Mouse (Mus musculus): Measurements from ENCODE around the gene Gm30302. TPM values are rescaled to one million over a fixed set of nuclear protein-coding genes. Genes with fewer than 3 reads are reported as not detected.
"Not testable (repeated sequence)": the region's sequence is repeated elsewhere in the genome, so short reads cannot be mapped to it uniquely, and the experiment has no call there.

The Gm30302 gene
- polyA plus RNA-seq, 1 experiment = not detected

DNA sequence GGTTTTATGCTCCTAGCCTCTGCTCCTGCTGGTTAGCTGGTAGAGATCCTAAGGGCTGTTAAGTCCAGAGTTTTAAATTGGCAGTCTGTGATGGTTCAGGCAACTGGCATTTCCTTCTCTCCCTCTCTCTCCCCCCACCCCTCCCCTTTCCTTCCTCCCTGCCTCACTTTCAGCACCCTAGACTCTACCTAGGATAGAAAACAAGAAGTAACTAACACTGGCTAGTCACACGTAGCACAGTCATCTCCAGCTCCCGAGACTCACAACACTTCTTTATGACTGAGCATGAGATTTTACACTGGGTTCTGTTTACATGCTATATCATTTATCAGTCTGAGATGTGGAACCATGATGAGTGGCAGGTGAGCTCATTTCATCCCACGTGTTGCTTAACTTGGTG lies 16.2 kb upstream of the Gm30302 start:
- 79% methylated on average over 3 of the region's 3 CpGs for WGBS
- no peak overlapping the region for H3K27ac ChIP-seq (ENCODE audit: insufficient read depth, low read depth, low read length)
- TF ChIP-seq POLR2A (IDR thresholded peaks at IDR 0.05; ENCODE audit: low read depth, low read length) (no peak), CTCF (conservative IDR thresholded peaks at IDR 0.05; ENCODE audit: insufficient read depth, insufficient read length, low read depth, low read length) (no peak)
- no peaks in the 10 kb centered on the region for H3K4me1 ChIP-seq (ENCODE audit: control insufficient read depth, insufficient read depth, low read length)
- no peaks in the 10 kb centered on the region for H3K36me3 ChIP-seq (ENCODE audit: control insufficient read depth, insufficient read depth, low read length)
- no peak overlapping the region for H3K4me3 ChIP-seq (ENCODE audit: insufficient read depth, low read depth, low read length)
- no peaks in the 10 kb centered on the region for H3K27me3 ChIP-seq (replicated peaks; ENCODE audit: control insufficient read depth, insufficient read depth, low read length)
- no peak for DNase-seq

DNA sequence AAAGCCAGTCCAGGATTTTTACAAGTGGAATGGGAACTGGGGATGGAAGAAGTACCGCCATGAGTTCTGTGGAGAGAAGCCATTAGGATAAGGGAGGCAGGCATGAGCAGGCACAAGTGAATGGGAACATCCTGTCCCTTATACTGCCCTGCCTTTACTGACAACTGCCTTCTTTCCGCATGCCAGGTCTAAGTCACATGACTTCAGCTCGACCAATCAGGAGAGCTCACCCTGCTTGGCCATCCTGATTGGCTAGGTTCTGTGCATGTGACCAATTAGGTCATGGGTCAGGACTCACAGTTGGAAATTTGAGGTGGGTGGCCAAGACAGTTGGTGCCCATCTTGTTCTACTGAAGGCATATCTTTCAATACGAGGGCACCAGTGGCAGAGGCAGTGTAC lies 15.6 kb upstream of the Gm30302 start:
- WGBS = 91% methylated on average over 4 of the region's 4 CpGs
- TF ChIP-seq CTCF (conservative IDR thresholded peaks at IDR 0.05; ENCODE audit: insufficient read depth, insufficient read length, low read depth, low read length) = no peak
- no peak for TF ChIP-seq POLR2A (IDR thresholded peaks at IDR 0.05; ENCODE audit: low read depth, low read length)
- Histone ChIP-seq H3K27ac (ENCODE audit: insufficient read depth, low read depth, low read length) (no peak overlapping the region), H3K4me1 (ENCODE audit: control insufficient read depth, insufficient read depth, low read length) (no peaks in the 10 kb centered on the region), H3K4me3 (ENCODE audit: insufficient read depth, low read depth, low read length) (no peak overlapping the region), H3K27me3 (replicated peaks; ENCODE audit: control insufficient read depth, insufficient read depth, low read length) (no peaks in the 10 kb centered on the region), H3K36me3 (ENCODE audit: control insufficient read depth, insufficient read depth, low read length) (no peaks in the 10 kb centered on the region)
- DNase-seq = no peak

DNA sequence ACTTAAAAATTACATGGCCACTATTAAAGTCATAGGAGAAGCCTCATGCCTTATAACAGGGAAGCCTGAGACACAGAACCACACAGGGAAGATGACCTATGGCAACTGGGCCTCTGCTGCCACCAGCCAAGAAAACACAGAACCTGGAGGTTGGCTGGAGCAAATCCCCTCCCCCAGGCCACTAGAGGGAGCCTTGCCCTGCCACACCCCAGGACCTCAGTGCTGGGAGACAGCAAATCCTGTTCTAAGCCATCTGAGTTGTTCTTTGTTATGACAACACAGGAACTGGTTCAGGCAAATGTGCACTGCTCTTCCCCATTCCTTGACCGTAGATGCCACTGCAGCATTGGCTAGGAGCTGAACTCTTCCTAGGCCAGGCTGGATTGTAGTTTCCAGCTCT lies 8.3 kb upstream of the Gm30302 start:
- H3K4me1 ChIP-seq (ENCODE audit: control insufficient read depth, insufficient read depth, low read length) = no peaks in the 10 kb centered on the region
- no peak overlapping the region for H3K27ac ChIP-seq (ENCODE audit: insufficient read depth, low read depth, low read length)
- no peaks in the 10 kb centered on the region for H3K27me3 ChIP-seq (replicated peaks; ENCODE audit: control insufficient read depth, insufficient read depth, low read length)
- H3K36me3 ChIP-seq (ENCODE audit: control insufficient read depth, insufficient read depth, low read length) = no peaks in the 10 kb centered on the region
- no peak overlapping the region for H3K4me3 ChIP-seq (ENCODE audit: insufficient read depth, low read depth, low read length)
- DNase-seq = no peak
- TF ChIP-seq CTCF (conservative IDR thresholded peaks at IDR 0.05; ENCODE audit: insufficient read depth, insufficient read length, low read depth, low read length) (peak; percentile 26; the same call in 1 of the 2 replicates), POLR2A (IDR thresholded peaks at IDR 0.05; ENCODE audit: low read depth, low read length) (no peak)
- 68% methylated on average over 1 of the region's 1 CpGs for WGBS

DNA sequence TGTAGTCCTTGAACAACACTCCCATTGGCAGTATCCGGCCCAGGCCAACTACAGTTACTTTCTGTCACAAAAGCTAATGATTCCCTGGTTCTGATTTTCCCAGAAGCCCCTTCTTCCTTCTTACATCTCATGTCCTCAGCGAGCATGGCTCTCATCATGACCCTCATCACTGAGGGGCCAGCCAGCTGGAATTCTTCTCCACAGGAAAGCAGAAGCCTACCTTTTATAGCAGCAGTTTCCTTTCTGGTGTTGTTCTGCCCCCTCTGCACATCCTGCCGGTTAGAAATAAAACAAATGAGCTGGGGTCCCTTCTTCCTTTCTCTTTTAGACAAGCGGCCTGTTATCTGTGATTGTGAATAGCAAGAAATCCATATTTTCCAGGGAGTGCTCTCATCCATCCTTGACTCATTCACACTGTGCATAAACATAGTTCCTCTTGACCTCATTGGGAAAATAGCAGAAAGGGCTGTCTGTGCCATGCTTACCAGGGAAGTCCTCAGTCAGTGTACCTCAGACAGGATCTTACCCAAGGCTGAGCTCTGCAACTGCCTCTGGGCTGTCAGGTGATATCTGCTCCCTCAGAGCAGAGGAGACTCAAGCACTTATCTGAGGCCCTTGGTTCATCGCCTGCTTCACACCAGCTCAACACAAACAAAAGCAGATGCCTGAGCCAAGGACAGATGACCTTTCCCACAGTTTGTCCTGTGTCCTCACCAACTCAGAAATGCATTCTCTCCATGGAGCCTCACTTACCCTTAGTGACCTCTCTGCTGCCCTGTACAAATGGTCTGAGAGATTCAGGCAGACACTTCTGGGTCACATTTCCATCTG lies 10.0 kb downstream of the Gm30302 start:
- no peaks in the 10 kb centered on the region for H3K27me3 ChIP-seq (replicated peaks; ENCODE audit: control insufficient read depth, insufficient read depth, low read length)
- no peak overlapping the region for H3K27ac ChIP-seq (ENCODE audit: insufficient read depth, low read depth, low read length)
- DNase-seq = no peak
- no peaks in the 10 kb centered on the region for H3K4me1 ChIP-seq (ENCODE audit: control insufficient read depth, insufficient read depth, low read length)
- no peak for TF ChIP-seq CTCF (conservative IDR thresholded peaks at IDR 0.05; ENCODE audit: insufficient read depth, insufficient read length, low read depth, low read length)
- no peak for TF ChIP-seq POLR2A (IDR thresholded peaks at IDR 0.05; ENCODE audit: low read depth, low read length)
- H3K4me3 ChIP-seq (ENCODE audit: insufficient read depth, low read depth, low read length) = no peak overlapping the region
- whole genome bisulfite sequencing = 45% methylated on average over 5 of the region's 5 CpGs
- H3K36me3 ChIP-seq (ENCODE audit: control insufficient read depth, insufficient read depth, low read length) = no peaks in the 10 kb centered on the region

DNA sequence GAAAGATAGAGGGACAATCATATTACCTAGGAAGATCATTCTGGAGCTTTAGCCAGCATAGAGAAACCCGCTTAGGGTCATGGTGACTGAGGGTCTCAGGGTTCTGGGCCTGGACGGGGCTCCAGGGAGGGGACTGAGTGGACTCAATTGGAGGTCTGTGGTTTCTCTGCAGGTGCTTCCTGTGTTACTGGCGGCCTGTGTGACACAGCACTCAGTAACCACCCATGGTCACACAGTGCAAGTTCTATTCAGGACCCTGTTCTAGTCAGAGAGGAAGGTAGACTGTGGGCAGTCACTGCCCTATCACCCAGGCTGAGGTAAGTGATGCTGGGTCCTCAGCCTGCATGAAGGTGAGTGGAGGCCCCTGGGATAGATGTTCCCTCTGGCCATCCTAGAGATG lies 14.9 kb downstream of the Gm30302 start:
- no peaks in the 10 kb centered on the region for H3K4me1 ChIP-seq (ENCODE audit: control insufficient read depth, insufficient read depth, low read length)
- no peaks in the 10 kb centered on the region for H3K27me3 ChIP-seq (replicated peaks; ENCODE audit: control insufficient read depth, insufficient read depth, low read length)
- H3K27ac ChIP-seq (ENCODE audit: insufficient read depth, low read depth, low read length) = no peak overlapping the region
- H3K4me3 ChIP-seq (ENCODE audit: insufficient read depth, low read depth, low read length) = no peak overlapping the region
- DNase-seq = no peak
- no peak for TF ChIP-seq CTCF (conservative IDR thresholded peaks at IDR 0.05; ENCODE audit: insufficient read depth, insufficient read length, low read depth, low read length)
- TF ChIP-seq POLR2A (IDR thresholded peaks at IDR 0.05; ENCODE audit: low read depth, low read length) = no peak
- H3K36me3 ChIP-seq (ENCODE audit: control insufficient read depth, insufficient read depth, low read length) = no peaks in the 10 kb centered on the region
- WGBS = 85% methylated on average over 3 of the region's 3 CpGs

DNA sequence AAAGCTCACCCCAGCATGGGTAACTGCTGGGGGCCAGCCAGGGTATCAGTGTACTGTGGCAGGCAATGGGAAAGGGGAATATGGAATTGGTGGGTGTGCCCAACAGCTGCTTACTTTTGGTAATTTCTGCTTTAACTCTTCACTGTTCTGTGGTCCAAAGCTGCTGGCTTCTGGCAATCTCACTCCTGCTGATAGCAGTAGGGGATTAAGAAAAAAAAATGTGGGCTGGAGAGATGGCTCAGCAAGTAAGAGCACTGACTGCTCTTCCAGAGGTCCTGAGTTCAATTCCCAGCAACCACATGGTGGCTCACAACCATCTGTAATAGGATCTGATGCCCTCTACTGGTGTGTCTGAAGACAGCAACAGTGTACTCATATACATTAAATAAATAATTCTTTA lies 27.3 kb downstream of the Gm30302 start:
- not testable (repeated sequence) for H3K27ac ChIP-seq (ENCODE audit: insufficient read depth, low read depth, low read length); H3K4me1 ChIP-seq (ENCODE audit: control insufficient read depth, insufficient read depth, low read length); H3K4me3 ChIP-seq (ENCODE audit: insufficient read depth, low read depth, low read length); H3K36me3 ChIP-seq (ENCODE audit: control insufficient read depth, insufficient read depth, low read length); DNase-seq; H3K27me3 ChIP-seq (replicated peaks; ENCODE audit: control insufficient read depth, insufficient read depth, low read length)

DNA sequence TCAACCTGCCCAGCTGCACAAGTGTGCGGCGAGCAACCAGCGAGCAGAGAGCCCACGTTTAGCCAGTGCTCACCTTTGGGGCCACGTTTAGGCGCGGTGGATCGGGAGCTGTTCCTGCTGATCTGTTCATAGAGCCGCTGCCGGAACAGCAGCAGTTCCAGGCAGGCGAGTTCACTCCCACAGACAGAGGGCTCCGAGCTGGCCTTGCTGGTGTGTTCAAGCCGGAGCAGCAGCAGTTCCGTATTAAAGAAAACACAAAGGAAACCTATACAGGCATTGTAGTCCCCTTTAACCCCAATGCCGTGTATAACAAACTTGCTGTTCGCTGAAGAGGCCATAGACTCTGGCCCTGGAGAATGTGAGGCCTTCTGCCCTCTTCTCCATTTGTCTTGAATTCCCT lies 29.7 kb downstream of the Gm30302 start:
- Histone ChIP-seq H3K4me3 (ENCODE audit: insufficient read depth, low read depth, low read length) (no peak overlapping the region), H3K4me1 (ENCODE audit: control insufficient read depth, insufficient read depth, low read length) (no peaks in the 10 kb centered on the region), H3K27ac (ENCODE audit: insufficient read depth, low read depth, low read length) (no peak overlapping the region), H3K27me3 (replicated peaks; ENCODE audit: control insufficient read depth, insufficient read depth, low read length) (no peaks in the 10 kb centered on the region), H3K36me3 (ENCODE audit: control insufficient read depth, insufficient read depth, low read length) (no peaks in the 10 kb centered on the region)
- no peak for DNase-seq
- no peak for TF ChIP-seq CTCF (conservative IDR thresholded peaks at IDR 0.05; ENCODE audit: insufficient read depth, insufficient read length, low read depth, low read length)
- TF ChIP-seq POLR2A (IDR thresholded peaks at IDR 0.05; ENCODE audit: low read depth, low read length) = no peak
- 54% methylated on average over 16 of the region's 16 CpGs for WGBS

All from kidney, adult 2 months (tissue).